Comparison of ENCODE assay signal across 8 mouse cellular contexts in genomic region chr5:36374221-36375050, GRCm38 (mm10). TPM values are rescaled to one million over a fixed set of nuclear protein-coding genes. Genes with fewer than 3 reads are reported as not detected.
DNase-seq lines count a peak whose midpoint lies in the region; ATAC-seq and TF ChIP-seq lines count a peak whose summit lies in the region.

No protein-coding gene starts in this region.

- no peaks in the 10 kb centered on the region for H3K36me3 ChIP-seq in heart, embryonic 16.5 days (ENCODE audit: control insufficient read depth, insufficient read depth)
- H3K36me3 ChIP-seq in C2C12 (ENCODE audit: control insufficient read depth, insufficient read depth): no peaks in the 10 kb centered on the region
- no peaks in the 10 kb centered on the region for H3K36me3 ChIP-seq in small intestine, adult 2 months (ENCODE audit: control insufficient read depth, insufficient read depth, low read length)

- TF ChIP-seq CTCF in C2C12 (IDR thresholded peaks at IDR 0.05; ENCODE audit: control insufficient read depth, insufficient read depth, insufficient read length): no peak
- no peak for TF ChIP-seq CTCF in small intestine, adult 2 months (IDR thresholded peaks at IDR 0.05; ENCODE audit: extremely low read depth, insufficient read length, insufficient replicate concordance, low read depth, low read length)

- no peak for TF ChIP-seq POLR2A in small intestine, adult 2 months (IDR thresholded peaks at IDR 0.05; ENCODE audit: low read depth, low read length)

- H3K9me3 ChIP-seq in heart, embryonic 16.5 days (replicated peaks; ENCODE audit: control insufficient read depth, low read length): no peaks in the 10 kb centered on the region

- peaks cover 16% of the 10 kb centered on the region for H3K79me3 ChIP-seq in C2C12 (ENCODE audit: low read depth)

- peaks cover 61% of the 10 kb centered on the region for H3K4me1 ChIP-seq in heart, embryonic 16.5 days (ENCODE audit: control insufficient read depth, insufficient read depth, low read length)
- H3K4me1 ChIP-seq in small intestine, adult 2 months (ENCODE audit: control insufficient read depth, insufficient read depth, insufficient read length, low read length): peaks cover 81% of the 10 kb centered on the region

- peaks cover 71% of the 10 kb centered on the region for H3K79me2 ChIP-seq in C2C12 (ENCODE audit: control insufficient read depth, insufficient read depth)

- peak overlapping the region; percentile 31; the same call in 1 of the 2 replicates for H3K27ac ChIP-seq in heart, embryonic 16.5 days (ENCODE audit: low read length)
- peak overlapping the region; percentile 88 for H3K27ac ChIP-seq in small intestine, adult 2 months (ENCODE audit: insufficient read depth, low read depth, low read length)

- H3K4me2 ChIP-seq in heart, embryonic 16.5 days (ENCODE audit: low read depth, low read length): no peak overlapping the region

- no peak for DNase-seq in heart, adult 8-10 months (ENCODE audit: low spot score)
- DNase-seq in left cerebral cortex, adult 11 months (ENCODE audit: low spot score): no peak
- DNase-seq in right cerebral cortex, postnatal 25 days: no peak

- no peaks in the 10 kb centered on the region for H3K27me3 ChIP-seq in heart, embryonic 16.5 days (ENCODE audit: control insufficient read depth, insufficient read depth, low read length)
- H3K27me3 ChIP-seq in C2C12 (ENCODE audit: control insufficient read depth, insufficient read depth, insufficient read length): no peaks in the 10 kb centered on the region
- H3K27me3 ChIP-seq in small intestine, adult 2 months (ENCODE audit: control insufficient read depth, insufficient read depth, low read length): no peaks in the 10 kb centered on the region

- H3K9ac ChIP-seq in heart, embryonic 16.5 days (ENCODE audit: low read length): peak overlapping the region; percentile 5; the same call in 1 of the 2 replicates

- no peak for ATAC-seq in heart, embryonic 16.5 days (replicated peaks; ENCODE audit: extremely low read depth, insufficient read depth, low FRiP score)
- peak; percentile 62 for ATAC-seq in granulocyte monocyte progenitor cell, adult 5-6 weeks (replicated peaks; ENCODE audit: poor library complexity, severe bottlenecking)
- ATAC-seq in erythroblast, adult 5-6 weeks (replicated peaks; ENCODE audit: low FRiP score, poor library complexity, severe bottlenecking): no peak

- 60% methylated on average over 19 of the region's 19 CpGs for WGBS in heart, embryonic 16.5 days
- WGBS in small intestine, adult 2 months: 14% methylated on average over 19 of the region's 19 CpGs

- no peak overlapping the region for H3ac ChIP-seq in C2C12 (ENCODE audit: control insufficient read depth, insufficient read length, low read depth)

- H3K4me3 ChIP-seq in heart, embryonic 16.5 days (ENCODE audit: low read length): no peak overlapping the region
- H3K4me3 ChIP-seq in C2C12 (ENCODE audit: insufficient read depth, poor library complexity, severe bottlenecking): no peak overlapping the region
- H3K4me3 ChIP-seq in small intestine, adult 2 months (ENCODE audit: low read depth, low read length): no peak overlapping the region

TF ChIP-seq in C2C12, 6 proteins besides CTCF, POLR2A, EP300 and RAD21:
- TF ChIP-seq MYOD1 (IDR thresholded peaks at IDR 0.05; ENCODE audit: control insufficient read depth, insufficient read length, low read depth): peak; percentile 28
- TF ChIP-seq CEBPB (IDR thresholded peaks at IDR 0.05; ENCODE audit: low read depth): no peak

RNA-seq across cellular contexts. Expression of gene Sorcs2, which starts 23.5 kb away (rescaled TPM):
- polyA plus RNA-seq in heart, embryonic 16.5 days (2015; fragmentation: Nextera tagmentation; extraction: Ambion mirVana): 8.2 and 10.7 TPM in 2 replicates
- 1 to 10 TPM; 5.0 to 9.4 (median 7.6) TPM for total RNA-seq in heart, adult 8-10 months (2022)
- 67.7 TPM for polyA plus RNA-seq in C2C12 (2012; fragmentation: generic; extraction: Trizol)
- total RNA-seq in granulocyte monocyte progenitor cell, adult 5-6 weeks (2014; fragmentation: Nextera tagmentation): not detected in 2 replicates
- total RNA-seq in granulocyte monocyte progenitor cell, adult 5-6 weeks (2017): not detected in 2 replicates
- 3.3 and 5.9 TPM in 2 replicates for polyA plus RNA-seq in small intestine, adult 2 months (2012; rRNA removed)
- not detected in 2 replicates for total RNA-seq in erythroblast, adult 5-6 weeks (2015; ENCODE audit: low replicate concordance)
- not detected in 2 replicates for total RNA-seq in erythroblast, adult 5-6 weeks (2017; ENCODE audit: low replicate concordance)

Comparison
In these comparisons a context has a peak if more than half of its experiments do, and no peak if none do; other contexts are left out.
1. RNA of gene Sorcs2, which starts 23.5 kb away (total RNA-seq): 5.0 to 9.4 TPM in heart, adult 8-10 months; not detected in granulocyte monocyte progenitor cell, adult 5-6 weeks and not detected in erythroblast, adult 5-6 weeks; every median in the first group is over 4 times any median in the second.